Mouse (Mus musculus) central nervous system, embryonic 11.5 days (tissue): Measurements from ENCODE around the gene Thoc7. TPM values are rescaled to one million over a fixed set of nuclear protein-coding genes. Genes with fewer than 3 reads are reported as not detected.

Experiments
- polyA plus RNA-seq: library from polyadenylated mRNA; depleted of rRNA; stranded (reverse); fragments of >200 nt; gene quantifications from 2 replicates; pipeline ENCODE4 v1.2.3, GENCODE M21; 2012; rRNA removed

Thoc7 gene
- 141 and 166 TPM in 2 replicates for polyA plus RNA-seq

GRCm38 (mm10) chr14:13961401-13962112 is at the start of gene Thoc7, which contains the start of gene Atxn7:
TSS of gene Thoc7 (minus strand) at chr14:13961852.
TSS of gene Atxn7 (plus strand) at chr14:13961440.

GRCm38 (mm10) chr14:13914387-13915082 is 47.1 kb downstream of the Thoc7 start, which contains the start of gene Gm281:
TSS of gene Gm281 (minus strand) at chr14:13914478.

Other genes with a start within 250 kb of the Thoc7 start
- 0.04 TPM in 1 of 2 replicates, not detected in the other for gene Gm281, start 47.4 kb downstream of the Thoc7 start, polyA plus RNA-seq
- gene Atxn7, start 412 bp downstream of the Thoc7 start, polyA plus RNA-seq, result 16.5 and 20.1 TPM in 2 replicates
- 152 and 172 TPM in 2 replicates for gene Psmd6, start 159.1 kb upstream of the Thoc7 start, polyA plus RNA-seq
- not detected in 2 replicates for gene Olfr720, start 225.0 kb upstream of the Thoc7 start, polyA plus RNA-seq